Mouse (Mus musculus) activated CD4-positive, CD25-positive, alpha-beta regulatory T cell, adult 4 months (primary cell): ENCODE data around the gene Igtp. TPM values are rescaled to one million over a fixed set of nuclear protein-coding genes. Genes with fewer than 3 reads are reported as not detected.

Experiments
- polyA plus RNA-seq, 2 experiments: library from polyadenylated mRNA; unstranded; fragments of 100-300 nt; shearing (Covaris generic); gene quantifications; one replicate each; pipeline ENCODE4 v1.2.1; 2017

The Igtp gene
- polyA plus RNA-seq, 2 experiments from 2014 or later = 396 to 413 TPM

Other genes with a start within 250 kb of the Igtp start
- gene Larp1, start 190.5 kb upstream of the Igtp start, polyA plus RNA-seq = 10 to 100 TPM; 20.0 to 26.8 TPM
- under 1 TPM in 1 of 2 experiments, not detected in 1; 0.22 TPM for gene Gm12248, start 106.4 kb upstream of the Igtp start, polyA plus RNA-seq
- gene Cnot8, start 95.4 kb upstream of the Igtp start, polyA plus RNA-seq = 10 to 100 TPM; 76.7 to 88.9 TPM
- gene Gemin5, start 31.0 kb upstream of the Igtp start, polyA plus RNA-seq = 1 to 10 TPM; 4.9 to 6.3 TPM
- gene Mrpl22, start 27.9 kb upstream of the Igtp start, polyA plus RNA-seq = 10 to 100 TPM; 63.7 to 66.7 TPM
- gene Irgm2, start 62 bp downstream of the Igtp start, polyA plus RNA-seq = 10 to 100 TPM; 52.8 to 55.5 TPM
- gene 4930438A08Rik, start 75.2 kb downstream of the Igtp start, polyA plus RNA-seq = not detected
- gene Zfp692, start 107.5 kb downstream of the Igtp start, polyA plus RNA-seq = 10 to 100 TPM in 1 of 2 experiments, 1 to 10 TPM in 1; 6.5 to 10.3 TPM
- 10 to 100 TPM; 43.4 to 44.5 TPM for gene Zfp672, start 130.8 kb downstream of the Igtp start, polyA plus RNA-seq
- gene Sh3bp5l, start 131.2 kb downstream of the Igtp start, polyA plus RNA-seq = 1 to 10 TPM; 3.7 to 5.9 TPM
- not detected for gene Lypd8, start 179.5 kb downstream of the Igtp start, polyA plus RNA-seq
- not detected for gene 1810065E05Rik, start 221.6 kb downstream of the Igtp start, polyA plus RNA-seq
- not detected for gene Gm12253, start 233.0 kb downstream of the Igtp start, polyA plus RNA-seq